Mouse (Mus musculus): ENCODE results near the gene Gm11168. TPM values are rescaled to one million over a fixed set of nuclear protein-coding genes. Genes with fewer than 3 reads are reported as not detected.
"Not testable (repeated sequence)": the region's sequence is repeated elsewhere in the genome, so short reads cannot be mapped to it uniquely, and the experiment has no call there.

Gene Gm11168
- polyA plus RNA-seq, 1 experiment from 2014 or later, result not detected

DNA sequence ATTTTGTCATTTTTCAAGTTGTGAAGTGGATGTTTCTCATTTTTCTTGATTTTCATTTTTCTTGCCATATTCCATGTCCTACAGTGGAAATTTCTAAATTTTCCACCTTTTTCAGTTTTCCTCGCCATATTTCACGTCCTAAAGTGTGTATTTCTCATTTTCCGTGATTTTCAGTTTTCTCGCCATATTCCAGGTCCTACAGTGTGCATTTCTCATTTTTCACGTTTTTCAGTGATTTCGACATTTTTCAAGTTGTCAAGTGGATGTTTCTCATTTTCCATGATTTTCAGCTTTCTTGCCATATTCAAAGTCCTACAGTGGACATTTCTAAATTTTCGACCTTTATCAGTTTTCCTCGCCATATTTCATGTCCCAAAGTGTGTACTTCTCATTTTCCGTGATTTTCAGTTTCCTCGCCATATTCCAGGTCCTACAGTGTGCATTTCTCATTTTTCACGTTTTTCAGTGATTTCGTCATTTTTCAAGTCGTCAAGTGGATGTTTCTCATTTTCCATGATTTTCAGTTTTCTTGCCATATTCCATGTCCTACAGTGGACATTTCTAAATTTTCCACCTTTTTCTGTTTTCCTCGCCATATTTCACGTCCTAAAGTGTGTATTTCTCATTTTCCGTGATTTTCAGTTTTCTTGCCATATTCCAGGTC is 21.0 kb downstream of the Gm11168 start:
- WGBS, result 66% methylated on average over 15 of the region's 16 CpGs
- H3K9me3 ChIP-seq (ENCODE audit: control insufficient read depth, low read length); H3K27me3 ChIP-seq (ENCODE audit: control insufficient read depth, insufficient read depth, low read depth, low read length); H3K4me2 ChIP-seq (ENCODE audit: low read depth, low read length); H3K4me3 ChIP-seq (ENCODE audit: low read length); H3K27ac ChIP-seq (ENCODE audit: low read length); H3K36me3 ChIP-seq (ENCODE audit: control insufficient read depth, insufficient read depth, low read length); H3K9ac ChIP-seq (ENCODE audit: low read length); H3K4me1 ChIP-seq (replicated peaks; ENCODE audit: control insufficient read depth, insufficient read depth, low read length); ATAC-seq (ENCODE audit: low read depth): not testable (repeated sequence)

DNA sequence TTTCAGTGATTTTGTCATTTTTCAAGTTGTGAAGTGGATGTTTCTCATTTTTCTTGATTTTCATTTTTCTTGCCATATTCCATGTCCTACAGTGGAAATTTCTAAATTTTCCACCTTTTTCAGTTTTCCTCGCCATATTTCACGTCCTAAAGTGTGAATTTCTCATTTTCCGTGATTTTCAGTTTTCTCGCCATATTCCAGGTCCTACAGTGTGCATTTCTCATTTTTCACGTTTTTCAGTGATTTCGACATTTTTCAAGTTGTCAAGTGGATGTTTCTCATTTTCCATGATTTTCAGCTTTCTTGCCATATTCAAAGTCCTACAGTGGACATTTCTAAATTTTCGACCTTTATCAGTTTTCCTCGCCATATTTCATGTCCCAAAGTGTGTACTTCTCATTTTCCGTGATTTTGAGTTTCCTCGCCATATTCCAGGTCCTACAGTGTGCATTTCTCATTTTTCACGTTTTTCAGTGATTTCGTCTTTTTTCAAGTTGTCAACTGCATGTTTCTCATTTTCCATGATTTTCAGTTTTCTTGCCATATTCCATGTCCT is 21.8 kb downstream of the Gm11168 start, which contains the start of gene Gm10717:
Gm10717 (plus strand) TSS at position 506 of the 556 bp plus-strand sequence.
- 71% methylated on average over 12 of the region's 12 CpGs for WGBS
- H3K36me3 ChIP-seq (ENCODE audit: control insufficient read depth, insufficient read depth, low read length); H3K4me1 ChIP-seq (replicated peaks; ENCODE audit: control insufficient read depth, insufficient read depth, low read length); H3K9me3 ChIP-seq (ENCODE audit: control insufficient read depth, low read length); H3K27ac ChIP-seq (ENCODE audit: low read length); H3K4me2 ChIP-seq (ENCODE audit: low read depth, low read length); ATAC-seq (ENCODE audit: low read depth); H3K9ac ChIP-seq (ENCODE audit: low read length); H3K4me3 ChIP-seq (ENCODE audit: low read length); H3K27me3 ChIP-seq (ENCODE audit: control insufficient read depth, insufficient read depth, low read depth, low read length): not testable (repeated sequence)

DNA sequence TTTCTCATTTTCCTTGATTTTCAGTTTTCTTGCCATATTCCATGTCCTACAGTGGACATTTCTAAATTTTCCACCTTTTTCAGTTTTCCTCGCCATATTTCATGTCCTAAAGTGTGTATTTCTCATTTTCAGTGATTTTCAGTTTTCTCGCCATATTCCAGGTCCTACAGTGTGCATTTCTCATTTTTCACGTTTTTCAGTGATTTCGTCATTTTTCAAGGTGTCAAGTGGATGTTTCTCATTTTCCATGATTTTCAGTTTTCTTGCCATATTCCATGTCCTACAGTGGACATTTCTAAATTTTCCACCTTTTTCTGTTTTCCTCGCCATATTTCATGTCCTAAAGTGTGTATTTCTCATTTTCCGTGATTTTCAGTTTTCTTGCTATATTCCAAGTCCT is 22.5 kb downstream of the Gm11168 start:
- not testable (repeated sequence) for H3K27ac ChIP-seq (ENCODE audit: low read length); H3K4me1 ChIP-seq (replicated peaks; ENCODE audit: control insufficient read depth, insufficient read depth, low read length); H3K27me3 ChIP-seq (ENCODE audit: control insufficient read depth, insufficient read depth, low read depth, low read length); H3K4me2 ChIP-seq (ENCODE audit: low read depth, low read length); H3K4me3 ChIP-seq (ENCODE audit: low read length); ATAC-seq (ENCODE audit: low read depth); H3K36me3 ChIP-seq (ENCODE audit: control insufficient read depth, insufficient read depth, low read length); H3K9ac ChIP-seq (ENCODE audit: low read length); H3K9me3 ChIP-seq (ENCODE audit: control insufficient read depth, low read length)
- WGBS, result 64% methylated on average over 4 of the region's 6 CpGs

- not testable (repeated sequence) for H3K9ac ChIP-seq (ENCODE audit: low read length); H3K27me3 ChIP-seq (ENCODE audit: control insufficient read depth, insufficient read depth, low read depth, low read length); H3K36me3 ChIP-seq (ENCODE audit: control insufficient read depth, insufficient read depth, low read length); ATAC-seq (ENCODE audit: low read depth); H3K4me3 ChIP-seq (ENCODE audit: low read length); H3K27ac ChIP-seq (ENCODE audit: low read length); H3K9me3 ChIP-seq (ENCODE audit: control insufficient read depth, low read length); H3K4me2 ChIP-seq (ENCODE audit: low read depth, low read length); H3K4me1 ChIP-seq (replicated peaks; ENCODE audit: control insufficient read depth, insufficient read depth, low read length)
- WGBS, result 78% methylated on average over 5 of the region's 5 CpGs
Measured at GRCm38 (mm10) chr9:3026136-3026535, 23.0 kb downstream of the Gm11168 start.

GRCm38 (mm10) chr9:3026741-3027140 is 23.6 kb downstream of the Gm11168 start:
- H3K27me3 ChIP-seq (ENCODE audit: control insufficient read depth, insufficient read depth, low read depth, low read length); H3K4me2 ChIP-seq (ENCODE audit: low read depth, low read length); H3K36me3 ChIP-seq (ENCODE audit: control insufficient read depth, insufficient read depth, low read length); H3K9me3 ChIP-seq (ENCODE audit: control insufficient read depth, low read length); ATAC-seq (ENCODE audit: low read depth); H3K4me3 ChIP-seq (ENCODE audit: low read length); H3K4me1 ChIP-seq (replicated peaks; ENCODE audit: control insufficient read depth, insufficient read depth, low read length); H3K27ac ChIP-seq (ENCODE audit: low read length); H3K9ac ChIP-seq (ENCODE audit: low read length): not testable (repeated sequence)
- WGBS, result 64% methylated on average over 9 of the region's 9 CpGs

GRCm38 (mm10) chr9:3027200-3027599 is 24.1 kb downstream of the Gm11168 start:
- H3K36me3 ChIP-seq (ENCODE audit: control insufficient read depth, insufficient read depth, low read length); H3K27me3 ChIP-seq (ENCODE audit: control insufficient read depth, insufficient read depth, low read depth, low read length); H3K27ac ChIP-seq (ENCODE audit: low read length); H3K4me1 ChIP-seq (replicated peaks; ENCODE audit: control insufficient read depth, insufficient read depth, low read length); ATAC-seq (ENCODE audit: low read depth); H3K9ac ChIP-seq (ENCODE audit: low read length); H3K9me3 ChIP-seq (ENCODE audit: control insufficient read depth, low read length); H3K4me3 ChIP-seq (ENCODE audit: low read length); H3K4me2 ChIP-seq (ENCODE audit: low read depth, low read length): not testable (repeated sequence)
- 73% methylated on average over 9 of the region's 9 CpGs for WGBS

DNA sequence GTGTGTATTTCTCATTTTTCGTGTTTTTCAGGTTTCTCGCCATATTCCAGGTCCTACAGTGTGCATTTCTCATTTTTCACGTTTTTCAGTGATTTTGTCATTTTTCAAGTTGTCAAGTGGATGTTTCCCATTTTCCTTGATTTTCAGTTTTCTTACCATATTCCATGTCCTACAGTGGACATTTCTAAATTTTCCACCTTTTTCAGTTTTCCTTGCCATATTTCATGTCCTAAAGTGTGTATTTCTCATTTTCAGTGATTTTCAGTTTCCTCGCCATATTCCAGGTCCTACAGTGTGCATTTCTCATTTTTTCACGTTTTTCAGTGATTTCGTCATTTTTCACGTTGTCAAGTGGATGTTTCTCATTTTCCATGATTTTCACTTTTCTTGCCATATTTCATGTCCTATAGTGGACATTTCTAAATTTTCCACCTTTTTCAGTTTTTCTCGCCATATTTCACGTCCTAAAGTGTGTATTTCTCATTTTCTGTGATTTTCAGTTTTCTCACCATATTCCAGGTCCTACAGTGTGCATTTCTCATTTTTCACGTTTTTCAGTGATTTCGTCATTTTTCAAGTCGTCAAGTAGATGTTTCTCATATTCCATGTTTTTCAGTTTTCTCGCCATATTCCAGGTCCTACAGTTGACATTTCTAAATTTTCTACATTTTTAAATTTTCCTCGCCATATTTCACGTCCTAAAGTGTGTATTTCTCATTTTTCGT is 26.3 kb downstream of the Gm11168 start:
- H3K9ac ChIP-seq (ENCODE audit: low read length); H3K9me3 ChIP-seq (ENCODE audit: control insufficient read depth, low read length); H3K36me3 ChIP-seq (ENCODE audit: control insufficient read depth, insufficient read depth, low read length); H3K4me1 ChIP-seq (replicated peaks; ENCODE audit: control insufficient read depth, insufficient read depth, low read length); H3K4me2 ChIP-seq (ENCODE audit: low read depth, low read length); ATAC-seq (ENCODE audit: low read depth); H3K27me3 ChIP-seq (ENCODE audit: control insufficient read depth, insufficient read depth, low read depth, low read length); H3K4me3 ChIP-seq (ENCODE audit: low read length); H3K27ac ChIP-seq (ENCODE audit: low read length): not testable (repeated sequence)
- 66% methylated on average over 12 of the region's 16 CpGs for WGBS

DNA sequence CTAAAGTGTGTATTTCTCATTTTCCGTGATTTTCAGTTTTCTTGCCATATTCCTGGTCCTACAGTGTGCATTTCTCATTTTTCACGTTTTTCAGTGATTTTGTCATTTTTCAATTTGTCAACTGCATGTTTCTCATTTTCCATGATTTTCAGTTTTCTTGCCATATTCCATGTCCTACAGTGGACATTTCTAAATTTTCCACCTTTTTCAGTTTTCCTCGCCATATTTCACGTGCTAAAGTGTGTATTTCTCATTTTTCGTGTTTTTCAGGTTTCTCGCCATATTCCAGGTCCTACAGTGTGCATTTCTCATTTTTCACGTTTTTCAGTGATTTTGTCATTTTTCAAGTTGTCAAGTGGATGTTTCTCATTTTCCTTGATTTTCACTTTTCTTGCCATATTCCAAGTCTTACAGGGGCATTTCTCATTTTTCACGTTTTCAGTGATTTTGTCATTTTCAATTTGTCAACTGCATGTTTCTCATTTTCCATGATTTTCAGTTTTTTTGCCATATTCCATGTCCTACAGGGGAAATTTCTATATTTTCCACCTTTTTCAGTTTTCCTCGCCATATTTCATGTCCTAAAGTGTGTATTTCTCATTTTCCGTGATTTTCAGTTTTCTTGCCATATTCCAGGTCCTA is 27.7 kb downstream of the Gm11168 start:
- not testable (repeated sequence) for H3K27ac ChIP-seq (ENCODE audit: low read length); H3K9me3 ChIP-seq (ENCODE audit: control insufficient read depth, low read length); H3K4me3 ChIP-seq (ENCODE audit: low read length); ATAC-seq (ENCODE audit: low read depth); H3K36me3 ChIP-seq (ENCODE audit: control insufficient read depth, insufficient read depth, low read length); H3K4me2 ChIP-seq (ENCODE audit: low read depth, low read length); H3K27me3 ChIP-seq (ENCODE audit: control insufficient read depth, insufficient read depth, low read depth, low read length); H3K9ac ChIP-seq (ENCODE audit: low read length); H3K4me1 ChIP-seq (replicated peaks; ENCODE audit: control insufficient read depth, insufficient read depth, low read length)
- WGBS, result 70% methylated on average over 2 of the region's 10 CpGs

DNA sequence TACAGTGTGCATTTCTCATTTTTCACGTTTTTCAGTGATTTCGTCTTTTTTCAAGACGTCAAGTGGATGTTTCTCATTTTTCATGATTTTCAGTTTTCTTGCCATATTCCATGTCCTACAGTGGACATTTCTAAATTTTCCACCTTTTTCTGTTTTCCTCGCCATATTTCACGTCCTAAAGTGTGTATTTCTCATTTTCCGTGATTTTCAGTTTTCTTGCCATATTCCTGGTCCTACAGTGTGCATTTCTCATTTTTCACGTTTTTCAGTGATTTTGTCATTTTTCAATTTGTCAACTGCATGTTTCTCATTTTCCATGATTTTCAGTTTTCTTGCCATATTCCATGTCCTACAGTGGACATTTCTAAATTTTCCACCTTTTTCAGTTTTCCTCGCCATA is 31.2 kb downstream of the Gm11168 start, which contains the start of gene Gm17535:
Gm17535 (plus strand) TSS at position 301 of the 400 bp plus-strand sequence.
- ATAC-seq (ENCODE audit: low read depth); H3K4me2 ChIP-seq (ENCODE audit: low read depth, low read length); H3K27me3 ChIP-seq (ENCODE audit: control insufficient read depth, insufficient read depth, low read depth, low read length); H3K9ac ChIP-seq (ENCODE audit: low read length); H3K36me3 ChIP-seq (ENCODE audit: control insufficient read depth, insufficient read depth, low read length); H3K4me3 ChIP-seq (ENCODE audit: low read length); H3K27ac ChIP-seq (ENCODE audit: low read length); H3K4me1 ChIP-seq (replicated peaks; ENCODE audit: control insufficient read depth, insufficient read depth, low read length); H3K9me3 ChIP-seq (ENCODE audit: control insufficient read depth, low read length): not testable (repeated sequence)
- no CpG with 5 or more reads among the region's 8 CpGs for WGBS
